Mouse (Mus musculus): ENCODE measurements around the gene 4931406P16Rik.

The 4931406P16Rik gene

DNA sequence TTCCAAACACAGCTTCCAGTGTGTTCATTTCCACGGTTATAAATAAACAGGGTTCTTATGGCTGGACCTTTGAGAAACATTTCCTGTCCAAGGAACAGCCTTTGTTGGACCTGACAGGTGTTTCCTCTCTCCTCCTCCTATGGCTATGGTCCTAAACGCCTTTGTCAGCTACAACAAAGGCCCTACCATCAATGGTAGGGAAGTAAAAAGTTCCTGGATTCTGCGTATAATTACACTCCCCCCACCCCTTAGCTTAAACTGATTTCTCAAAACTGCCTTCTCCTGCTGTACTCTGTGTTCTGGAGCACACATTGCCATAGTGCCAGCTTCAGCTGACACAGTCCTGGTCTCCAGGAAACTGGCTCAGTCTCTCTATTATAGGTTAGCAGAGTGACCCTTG lies 58.2 kb downstream of the 4931406P16Rik start:
- no peak for ATAC-seq (ENCODE audit: insufficient number of reproducible peaks, low FRiP score, low TSS enrichment)

DNA sequence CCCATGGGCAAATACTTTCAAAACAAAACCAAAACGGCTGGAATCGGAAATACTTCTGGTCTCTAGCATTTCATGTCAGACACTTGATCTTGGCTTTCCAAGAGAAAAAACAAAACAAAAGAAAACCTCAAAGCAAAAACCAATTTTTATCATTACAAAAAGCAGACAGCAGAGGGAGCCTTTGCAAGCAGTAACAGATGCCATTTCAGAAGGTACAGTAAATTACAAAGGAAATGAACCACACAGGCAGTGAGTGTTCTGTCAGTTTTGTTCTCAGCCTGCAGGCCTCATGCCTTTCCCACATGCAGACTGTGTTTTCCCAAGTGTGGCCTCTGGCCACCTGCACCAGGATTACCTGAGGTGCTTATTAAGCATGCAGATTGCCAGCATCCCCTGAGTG lies 61.3 kb downstream of the 4931406P16Rik start:
- ATAC-seq (ENCODE audit: insufficient number of reproducible peaks, low FRiP score, low TSS enrichment) = no peak

DNA sequence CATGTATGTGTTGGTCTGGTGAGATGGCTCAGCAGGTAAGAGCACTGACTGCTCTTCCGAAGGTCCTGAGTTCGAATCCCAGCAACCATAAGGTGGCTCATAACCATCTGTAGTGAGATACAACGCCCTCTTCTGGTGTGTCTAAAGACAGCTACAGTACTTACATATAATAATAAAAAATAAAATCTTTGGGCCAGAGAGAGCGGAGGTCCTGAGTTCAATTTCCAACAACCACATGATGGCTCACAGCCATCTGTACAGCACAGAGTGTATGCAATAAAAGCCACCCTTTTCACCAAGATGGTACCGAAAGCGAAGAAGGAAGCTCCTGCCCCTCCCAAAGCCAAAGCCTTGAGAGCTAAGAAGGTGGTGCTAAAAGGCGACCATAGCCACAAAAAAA lies 62.6 kb downstream of the 4931406P16Rik start, which contains the start of gene Gm6096:
Gm6096 (plus strand) TSS at position 301 of the 400 bp plus-strand sequence.
- no peak for ATAC-seq (ENCODE audit: insufficient number of reproducible peaks, low FRiP score, low TSS enrichment)

DNA sequence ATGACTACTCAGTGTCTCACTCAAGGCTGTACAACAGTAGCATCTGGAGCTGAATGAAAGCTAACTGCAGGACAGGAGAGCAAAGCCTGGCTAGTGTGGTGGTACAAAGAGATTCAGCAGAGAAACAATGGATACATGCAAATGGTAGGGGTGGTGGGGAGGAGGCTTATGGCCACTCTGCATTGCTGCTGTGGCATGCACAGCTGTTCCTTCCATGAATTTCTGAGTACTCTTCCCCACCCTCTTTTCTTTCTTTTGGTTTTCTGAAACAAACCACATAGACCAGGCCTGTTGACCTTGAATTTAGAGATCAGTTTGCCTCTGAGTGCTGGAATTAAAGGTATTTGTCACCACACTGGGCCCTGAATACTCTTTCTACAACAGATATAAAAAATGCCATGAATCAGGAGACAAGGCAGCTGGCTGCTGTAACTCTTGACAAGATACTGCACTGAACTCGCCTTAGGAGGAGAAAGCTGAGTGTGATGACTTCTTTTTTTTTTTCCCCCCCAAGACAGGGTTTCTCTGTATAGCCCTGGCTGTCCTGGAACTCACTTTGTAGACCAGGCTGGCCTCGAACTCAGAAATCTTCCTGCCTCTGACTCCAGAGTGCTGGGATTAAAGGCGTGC lies 66.4 kb downstream of the 4931406P16Rik start:
- no peak for ATAC-seq (ENCODE audit: insufficient number of reproducible peaks, low FRiP score, low TSS enrichment)

DNA sequence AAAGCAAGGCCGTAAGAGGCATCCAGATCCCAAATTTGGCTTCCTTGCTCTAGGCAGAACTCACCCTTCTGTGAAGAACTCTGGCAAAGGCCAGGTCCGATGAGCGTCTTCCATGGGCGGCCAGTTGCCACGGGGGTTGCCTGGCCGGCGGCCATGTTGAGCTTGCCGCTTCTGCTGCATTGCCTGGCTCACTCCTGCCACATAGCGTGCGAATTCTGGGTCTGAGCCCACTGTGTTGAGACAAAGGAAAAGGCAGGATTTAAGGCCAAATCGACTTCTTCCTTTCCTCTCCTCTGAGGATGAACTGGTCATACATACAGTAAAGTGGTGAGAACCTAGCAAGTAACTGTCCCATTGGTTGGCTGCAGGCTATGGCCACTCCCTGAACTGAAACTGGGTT lies 71.2 kb downstream of the 4931406P16Rik start:
- ATAC-seq (ENCODE audit: insufficient number of reproducible peaks, low FRiP score, low TSS enrichment) = 0 out of 2 replicates have a peak, but pooled peaks have one; percentile 31

DNA sequence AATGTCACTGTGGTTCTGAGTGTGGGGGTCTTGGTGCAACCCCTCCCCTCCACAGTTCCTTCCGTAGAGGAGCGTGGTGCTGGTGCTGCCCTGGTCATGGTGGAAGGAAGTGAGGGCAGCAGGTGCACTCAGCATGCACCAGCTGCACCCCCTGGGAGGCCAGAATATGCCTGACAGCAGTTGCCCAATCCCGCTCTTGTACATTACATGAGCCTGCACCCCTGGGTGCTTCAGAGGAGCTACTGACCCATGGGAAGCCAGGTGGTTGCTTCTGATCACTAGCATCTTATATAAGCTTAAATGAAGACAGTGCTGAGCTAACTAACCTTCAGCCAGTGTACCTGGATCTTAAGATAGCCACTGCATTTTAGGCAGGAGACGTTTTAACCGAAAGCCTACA lies 75.3 kb downstream of the 4931406P16Rik start:
- no peak for ATAC-seq (ENCODE audit: insufficient number of reproducible peaks, low FRiP score, low TSS enrichment)

DNA sequence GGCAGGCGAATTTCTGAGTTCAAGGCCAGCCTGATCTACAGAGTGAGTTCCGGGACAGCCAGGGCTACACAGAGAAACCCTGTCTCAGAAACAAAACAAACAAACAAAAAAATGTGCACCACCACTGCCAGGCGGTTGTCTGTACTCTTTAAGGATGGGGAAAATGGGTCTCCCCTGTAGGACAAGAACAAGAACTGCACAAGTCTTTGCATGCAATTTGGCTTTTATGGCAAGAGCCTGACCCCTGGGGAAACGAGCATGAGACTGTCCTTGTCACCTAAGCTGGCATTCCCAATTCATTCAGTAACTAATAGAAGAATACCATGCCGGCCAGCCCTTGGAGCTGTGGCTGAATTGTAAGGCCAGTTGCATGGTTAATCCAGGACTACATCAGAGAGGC lies 77.7 kb downstream of the 4931406P16Rik start:
- no peak for ATAC-seq (ENCODE audit: insufficient number of reproducible peaks, low FRiP score, low TSS enrichment)

DNA sequence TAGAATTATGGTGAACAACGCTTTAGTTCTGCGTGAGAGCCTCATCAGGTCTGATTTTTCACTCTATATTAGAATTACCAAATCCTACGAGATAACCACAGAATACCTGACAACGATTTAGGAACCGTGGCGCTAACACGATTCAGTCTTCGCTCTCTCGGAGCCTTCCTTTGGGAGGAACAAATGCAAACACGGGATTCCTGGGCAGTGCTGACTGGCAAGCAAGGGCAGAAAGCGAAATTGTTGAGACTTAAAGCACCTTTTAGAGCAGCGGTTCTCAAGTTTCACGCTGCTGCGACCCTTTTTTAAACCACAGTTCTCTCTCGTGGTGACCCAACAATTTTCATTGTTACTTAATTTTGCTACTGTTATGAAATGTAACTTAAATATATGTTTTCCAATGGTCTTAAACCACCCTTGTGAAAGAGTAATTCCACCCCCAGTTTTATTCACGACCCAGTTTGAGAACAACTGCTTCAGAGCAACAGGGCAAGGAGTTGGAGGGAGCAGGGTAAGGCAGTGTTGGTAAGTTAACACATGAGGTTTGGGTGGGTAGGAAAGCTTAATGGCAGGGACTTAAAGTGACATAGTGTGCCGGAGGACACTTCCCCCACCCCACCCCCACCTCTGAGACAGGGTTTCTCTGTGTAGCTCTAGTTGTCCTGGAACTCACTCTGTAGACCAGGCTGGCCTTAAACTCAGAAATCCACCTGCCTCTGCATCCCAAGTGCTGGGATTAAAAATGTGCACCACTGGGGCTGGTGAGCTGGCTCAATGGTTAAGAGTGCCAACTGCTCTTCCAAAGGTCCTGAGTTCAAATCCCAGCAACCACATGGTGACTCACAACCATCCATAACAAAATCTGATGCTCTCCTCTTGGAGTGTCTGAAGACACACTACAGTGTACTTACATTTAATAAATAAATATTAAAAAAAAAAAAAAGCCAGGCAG lies 78.5 kb downstream of the 4931406P16Rik start:
- no peak for ATAC-seq (ENCODE audit: insufficient number of reproducible peaks, low FRiP score, low TSS enrichment)

DNA sequence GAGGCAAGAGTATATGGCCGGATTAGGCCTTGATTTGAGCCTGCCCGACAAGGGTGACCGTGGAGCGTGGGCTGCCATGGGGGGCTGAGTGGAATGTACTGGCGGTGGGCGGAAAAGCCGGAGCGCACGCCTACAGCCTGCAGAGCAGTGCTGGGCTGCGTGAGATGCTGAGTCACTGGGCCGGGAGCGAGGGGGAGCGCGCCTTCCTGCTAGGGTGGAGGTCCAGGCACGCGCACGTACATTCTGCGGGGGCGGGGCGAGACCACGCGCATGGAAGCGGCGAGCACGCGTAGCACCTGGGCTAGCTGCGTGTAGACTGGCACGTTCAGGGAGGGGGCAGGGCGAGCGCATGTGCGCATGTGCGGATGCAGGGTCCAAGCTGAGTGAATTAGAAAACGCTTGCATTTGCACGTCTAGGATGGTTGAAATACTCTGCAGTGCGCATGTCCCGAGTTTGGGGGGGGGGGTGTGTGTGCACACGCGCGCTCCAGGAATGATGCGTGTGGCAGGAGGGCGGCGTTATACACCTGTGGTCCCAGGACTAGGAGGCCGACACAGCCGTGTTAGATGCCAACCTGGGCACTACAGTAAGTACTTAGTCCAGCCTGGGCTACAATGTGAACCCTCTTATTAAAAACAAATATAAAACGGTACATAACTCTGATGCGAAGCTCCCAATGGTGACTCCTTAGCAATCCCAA lies 79.3 kb downstream of the 4931406P16Rik start:
- peak; percentile 82 for ATAC-seq (ENCODE audit: insufficient number of reproducible peaks, low FRiP score, low TSS enrichment)

DNA sequence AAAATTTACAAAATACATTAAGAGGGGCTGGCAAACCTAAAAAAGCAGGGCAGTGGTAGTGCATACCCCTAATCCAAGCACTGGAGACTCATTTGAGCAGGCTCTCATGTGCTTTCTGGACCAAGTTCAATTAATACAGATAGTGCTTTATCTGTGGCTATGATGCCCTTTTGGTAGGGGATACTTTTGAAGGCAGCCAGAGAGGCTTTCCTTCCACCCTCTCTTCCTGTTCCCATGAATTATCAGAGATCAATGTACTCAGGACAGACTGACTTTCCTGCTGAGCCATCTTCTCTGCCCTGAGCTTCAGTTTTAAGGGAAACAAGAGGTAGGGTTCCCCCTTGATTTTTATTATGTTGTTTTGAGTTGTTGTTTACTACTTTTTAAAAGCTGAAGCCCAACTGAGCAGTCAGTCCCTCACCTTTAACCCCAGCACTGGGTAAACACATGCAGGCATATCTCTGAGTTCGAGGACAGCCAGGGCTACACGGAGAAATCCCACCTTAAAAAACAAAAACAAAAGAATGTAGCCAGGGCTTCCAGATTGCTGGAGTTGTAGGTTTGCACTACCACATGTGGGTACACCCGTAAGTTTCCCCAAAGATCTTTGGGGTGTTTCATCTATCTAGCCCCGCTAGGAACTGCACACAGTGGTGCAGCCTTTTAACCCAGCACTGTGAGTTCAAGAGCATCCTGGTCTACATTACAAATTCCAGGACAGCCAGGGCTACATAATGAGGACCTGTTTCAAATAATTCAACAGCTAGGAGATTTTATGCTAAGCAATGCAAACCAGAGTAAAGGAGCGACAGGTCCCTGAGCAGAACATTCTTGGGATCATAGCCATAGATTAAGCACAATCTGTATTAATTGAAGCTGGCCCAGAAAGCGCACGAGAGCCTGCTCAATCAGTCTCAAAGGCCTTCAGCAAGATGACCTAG lies 80.3 kb downstream of the 4931406P16Rik start:
- ATAC-seq (ENCODE audit: insufficient number of reproducible peaks, low FRiP score, low TSS enrichment) = no peak

DNA sequence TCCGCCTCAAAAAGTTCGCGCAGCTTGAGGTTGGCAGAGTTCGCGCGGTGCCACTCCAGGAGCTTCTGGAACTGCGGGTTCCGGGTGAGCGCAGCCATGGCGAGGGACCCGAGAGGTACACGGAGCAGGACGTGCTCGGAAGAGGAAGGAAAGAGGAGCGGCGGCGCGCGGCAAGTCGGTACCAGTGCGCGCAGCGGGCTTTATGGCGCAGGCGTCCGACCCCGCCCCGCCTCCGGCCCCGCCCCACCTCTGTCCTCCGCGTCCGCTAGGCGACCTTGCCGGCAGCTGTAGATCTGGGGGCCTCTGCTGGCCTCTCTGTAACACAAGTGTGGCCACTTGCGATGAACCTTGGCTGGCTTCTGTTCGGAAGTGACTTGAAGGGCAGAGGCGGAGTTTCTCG lies 83.2 kb downstream of the 4931406P16Rik start, which contains the start of gene Gpi1:
Gpi1 (minus strand) TSS at position 221 of the 400 bp plus-strand sequence.
- ATAC-seq (ENCODE audit: insufficient number of reproducible peaks, low FRiP score, low TSS enrichment) = peak; percentile 27; the same call in 1 of the 2 replicates

DNA sequence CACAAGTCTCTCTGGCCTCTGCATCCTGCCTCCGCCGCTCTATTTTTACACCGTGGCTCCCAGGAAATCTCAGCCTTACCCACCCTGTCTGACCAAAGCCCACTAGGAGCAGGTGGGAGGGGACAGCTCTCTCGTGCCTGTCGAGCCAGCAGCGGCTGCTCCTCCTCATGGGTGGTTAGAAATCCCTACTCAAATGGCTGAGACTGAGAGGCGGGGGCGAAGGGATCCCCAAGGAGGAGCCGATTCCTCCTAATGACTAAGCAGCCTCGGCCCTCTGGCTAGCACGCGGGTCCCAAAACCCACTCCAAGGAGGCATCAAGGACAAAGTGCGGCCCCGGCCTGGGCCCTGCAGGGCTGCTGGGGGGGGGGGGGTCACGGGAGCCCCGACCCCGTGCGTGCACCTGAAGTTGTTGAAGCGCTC lies 83.7 kb downstream of the 4931406P16Rik start:
- ATAC-seq (ENCODE audit: insufficient number of reproducible peaks, low FRiP score, low TSS enrichment) = peak; percentile 3; the same call in 1 of the 2 replicates

DNA sequence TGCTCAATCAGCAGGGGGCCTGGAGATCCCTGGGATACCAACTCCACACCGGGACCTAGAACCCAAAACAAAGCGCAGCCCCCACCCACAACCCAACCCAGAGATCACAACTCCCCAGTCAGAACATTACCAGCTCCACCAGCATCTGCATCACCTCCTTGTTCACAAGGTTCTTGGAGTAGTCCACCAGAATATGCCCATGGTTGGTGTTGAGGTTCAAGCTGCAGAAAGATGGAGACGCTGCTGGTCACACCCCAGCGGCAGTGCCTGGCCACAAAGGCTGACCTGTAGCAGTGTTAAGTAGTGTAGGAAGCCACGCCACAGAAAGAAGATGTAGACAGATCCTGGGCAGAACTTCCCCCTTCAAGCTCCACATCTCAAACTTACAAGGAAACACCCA lies 84.2 kb downstream of the 4931406P16Rik start:
- ATAC-seq (ENCODE audit: insufficient number of reproducible peaks, low FRiP score, low TSS enrichment) = no peak

DNA sequence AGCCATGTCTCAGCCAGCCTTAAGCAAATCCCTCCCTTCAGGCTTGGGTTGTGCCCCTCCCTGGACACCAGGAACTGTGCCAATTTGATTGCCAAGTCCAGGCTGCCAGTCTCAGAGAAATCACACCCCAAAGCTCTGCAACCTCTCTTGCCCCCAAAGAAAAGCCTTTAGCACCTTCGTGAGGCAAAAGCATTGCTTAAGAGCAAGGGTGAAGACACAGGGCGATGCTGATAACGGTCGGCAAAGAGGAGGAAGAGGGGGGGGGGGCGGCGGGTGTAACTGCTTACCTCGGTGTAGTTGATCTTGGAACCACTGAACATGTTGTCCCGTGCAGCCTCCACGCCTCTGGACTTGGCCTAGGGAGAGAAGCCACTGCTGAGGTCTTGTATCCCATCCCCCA lies 84.7 kb downstream of the 4931406P16Rik start:
- ATAC-seq (ENCODE audit: insufficient number of reproducible peaks, low FRiP score, low TSS enrichment) = no peak

DNA sequence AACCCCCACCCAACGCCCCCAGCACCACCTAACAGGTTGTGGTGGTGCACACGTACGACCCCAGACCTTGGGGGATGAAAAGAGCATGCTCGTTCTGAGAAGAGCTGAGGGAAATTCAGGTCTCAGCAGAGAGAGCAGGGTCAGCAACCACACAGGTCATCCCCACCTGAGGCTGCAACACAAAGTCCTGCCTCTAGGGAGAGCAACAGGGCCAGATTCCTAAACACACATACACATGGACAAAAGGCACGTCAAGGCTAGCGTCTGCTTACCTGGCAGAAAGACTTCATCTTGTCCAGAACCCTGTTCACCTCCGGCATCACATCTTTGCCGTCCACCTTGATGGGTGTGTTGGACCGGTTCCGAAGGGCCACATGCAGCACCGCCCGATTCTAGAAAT lies 86.5 kb downstream of the 4931406P16Rik start:
- ATAC-seq (ENCODE audit: insufficient number of reproducible peaks, low FRiP score, low TSS enrichment) = no peak

DNA sequence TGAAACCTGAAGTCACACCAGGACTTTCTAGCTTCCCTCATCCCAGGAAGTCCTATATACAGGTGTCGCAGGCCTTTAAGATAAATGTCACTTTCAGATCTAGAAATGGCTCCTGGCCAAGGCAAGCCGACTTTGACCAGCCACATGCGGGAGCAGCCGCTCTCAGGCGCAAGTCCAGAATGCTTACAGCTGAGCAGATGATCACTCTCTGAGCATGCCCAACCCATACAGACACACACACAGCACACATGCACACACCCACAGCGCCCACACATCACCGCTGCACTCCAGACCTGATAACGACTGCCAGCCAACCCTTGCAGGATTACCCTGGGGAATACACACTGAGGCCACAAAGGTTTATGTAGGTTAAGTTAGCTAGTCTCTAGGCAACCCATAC lies 87.3 kb downstream of the 4931406P16Rik start:
- no peak for ATAC-seq (ENCODE audit: insufficient number of reproducible peaks, low FRiP score, low TSS enrichment)

DNA sequence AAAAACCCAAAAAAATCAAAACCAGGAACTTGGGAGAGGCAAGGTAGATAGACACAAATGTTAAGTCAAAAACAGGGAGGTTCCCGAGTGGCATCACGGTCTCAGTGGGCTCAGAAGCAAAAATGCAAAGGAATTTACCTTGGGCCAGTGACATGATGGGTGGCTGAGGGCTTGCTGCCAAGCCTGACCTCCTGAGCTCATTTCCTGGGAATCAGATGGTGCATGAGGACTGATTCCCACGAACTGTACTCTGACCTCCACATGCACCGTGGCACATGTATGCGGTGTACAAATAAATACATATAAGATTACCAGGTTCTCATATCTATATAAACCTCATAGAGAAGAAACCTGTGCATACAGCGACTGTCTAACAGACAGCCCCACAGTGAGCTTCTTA lies 89.0 kb downstream of the 4931406P16Rik start:
- ATAC-seq (ENCODE audit: insufficient number of reproducible peaks, low FRiP score, low TSS enrichment) = no peak

DNA sequence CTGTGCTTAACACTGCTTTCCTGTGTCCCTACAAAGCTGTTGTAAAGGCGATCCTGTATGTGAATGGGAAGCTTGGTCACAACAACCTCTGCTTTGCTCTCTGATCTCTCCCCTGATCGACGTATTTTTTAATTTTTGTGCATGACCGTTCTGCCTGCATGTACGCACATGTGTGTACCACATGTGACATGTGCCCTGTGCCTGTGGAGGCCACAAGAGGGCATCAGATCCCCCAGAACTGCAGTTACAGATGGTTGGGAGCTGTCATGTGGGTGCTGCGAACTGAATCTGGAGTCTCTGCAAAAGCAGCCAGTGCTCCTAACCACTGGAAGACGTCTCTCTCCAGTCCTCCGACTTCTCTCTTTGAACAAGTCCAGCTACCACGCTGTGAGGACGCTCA lies 91.0 kb downstream of the 4931406P16Rik start:
- ATAC-seq (ENCODE audit: insufficient number of reproducible peaks, low FRiP score, low TSS enrichment) = no peak

DNA sequence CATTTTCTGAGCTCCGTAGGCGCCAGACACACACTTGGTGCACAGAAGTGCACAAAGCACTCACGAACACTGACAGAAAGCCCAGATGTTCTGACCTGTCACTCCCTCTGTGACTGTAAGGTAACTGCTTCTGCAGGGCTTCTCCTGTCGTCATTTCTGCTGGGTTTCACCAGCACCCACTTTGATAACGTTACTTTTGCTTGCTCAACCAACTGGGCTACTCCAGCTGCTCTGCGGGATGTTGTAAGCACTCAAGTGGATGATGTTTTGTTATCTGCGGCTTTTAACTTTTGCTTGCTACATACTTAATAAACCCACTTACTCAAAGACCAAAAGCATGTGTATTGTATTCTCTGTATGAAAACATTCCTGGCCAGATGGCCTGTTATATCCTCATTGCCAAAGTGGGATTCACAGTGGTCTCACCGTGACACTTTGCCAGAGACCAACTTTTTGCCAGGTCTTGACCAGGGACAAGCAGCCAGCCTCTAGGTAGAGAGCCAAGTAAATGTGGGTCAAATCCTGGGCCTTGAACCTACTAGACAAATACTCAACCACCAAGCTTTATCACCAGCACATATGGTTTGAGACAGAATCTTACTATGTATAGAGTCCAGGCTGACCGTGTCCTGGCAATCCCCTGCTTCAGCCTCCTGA lies 91.6 kb downstream of the 4931406P16Rik start:
- no peak for ATAC-seq (ENCODE audit: insufficient number of reproducible peaks, low FRiP score, low TSS enrichment)
